Mouse (Mus musculus) ES-E14 (cell line): Measurements from ENCODE around the gene Ly75.

ENCODE experiments used
- CHD2 ChIP-seq: IDR thresholded peaks from 2 replicates; pipeline ENCODE4 v1.6.1; 2014; ENCODE audit warnings: mild to moderate bottlenecking, low read depth, low read length, inconsistent platforms
- HCFC1 ChIP-seq: IDR thresholded peaks from 2 replicates; pipeline ENCODE4 v1.6.1; 2012; ENCODE audit warnings: low read length, inconsistent platforms, borderline replicate concordance; ENCODE audit not compliant: insufficient read depth
- MAFK ChIP-seq: IDR thresholded peaks from 2 replicates; pipeline ENCODE4 v1.6.1; 2014; ENCODE audit warnings: mild to moderate bottlenecking, low read depth, low read length, inconsistent platforms; ENCODE audit not compliant: insufficient read depth
- ZC3H11A ChIP-seq: IDR thresholded peaks from 2 replicates; pipeline ENCODE4 v1.6.1; 2012; ENCODE audit warnings: low read depth, mild to moderate bottlenecking, inconsistent platforms, low read length, borderline replicate concordance

- TF ChIP-seq CHD2 (no peak), MAFK (no peak), ZC3H11A (no peak), HCFC1 (no peak)
Observed at GRCm38 (mm10) chr2:60393786-60394185, 10.7 kb upstream of the Ly75 start.
